In genomic region chr2:164784869-164785420, GRCm38 (mm10) we compare ENCODE assay signal across 8 mouse cellular contexts. TPM values are rescaled to one million over a fixed set of nuclear protein-coding genes. Genes with fewer than 3 reads are reported as not detected.
DNase-seq lines count a peak whose midpoint lies in the region; ATAC-seq and TF ChIP-seq lines count a peak whose summit lies in the region.

No protein-coding gene starts in this region.

- WGBS in cerebellum, adult 2 months, result 4% methylated on average over 7 of the region's 7 CpGs
- WGBS in spleen, adult 2 months, result 15% methylated on average over 7 of the region's 7 CpGs
- WGBS in liver, embryonic 14.5 days (ENCODE audit: insufficient replicate concordance), result 5% methylated on average over 7 of the region's 7 CpGs

- no peak for ATAC-seq in cerebellum, adult (ENCODE audit: insufficient number of reproducible peaks, low FRiP score, low TSS enrichment)
- ATAC-seq in liver, embryonic 14.5 days (ENCODE audit: insufficient read depth), result no peak

- TF ChIP-seq CTCF in cerebellum, adult 2 months (IDR thresholded peaks at IDR 0.05; ENCODE audit: borderline replicate concordance, insufficient read depth, low read depth, low read length), result no peak
- TF ChIP-seq CTCF in spleen, adult 2 months (IDR thresholded peaks at IDR 0.05; ENCODE audit: extremely low read depth, insufficient read depth, insufficient read length, insufficient replicate concordance), result no peak
- TF ChIP-seq CTCF in liver, embryonic 14.5 days (IDR thresholded peaks at IDR 0.05; ENCODE audit: low read depth), result no peak

- H3K4me3 ChIP-seq in cerebellum, adult 2 months (replicated peaks; ENCODE audit: insufficient read depth, low read depth, low read length), result peak overlapping the region; percentile 61
- peak overlapping the region; percentile 85 for H3K4me3 ChIP-seq in spleen, adult 2 months (ENCODE audit: extremely low read depth, insufficient read depth, insufficient read length)
- peak overlapping the region; percentile 47 to 56 for H3K4me3 ChIP-seq in liver, embryonic 14.5 days (ENCODE audit: insufficient read depth in 1 of 2, low read depth in 2 of 2, low read length in 2 of 2)

- no peaks in the 10 kb centered on the region for H3K27me3 ChIP-seq in cerebellum, adult 2 months (ENCODE audit: control insufficient read depth, insufficient read depth, low read length)
- no peaks in the 10 kb centered on the region for H3K27me3 ChIP-seq in spleen, adult 2 months (ENCODE audit: control insufficient read depth, insufficient read depth, low read length)
- peaks cover 7% of the 10 kb centered on the region for H3K27me3 ChIP-seq in liver, embryonic 14.5 days (ENCODE audit: control insufficient read depth, insufficient read depth, low read length)

- no peaks in the 10 kb centered on the region for H3K9me3 ChIP-seq in liver, embryonic 14.5 days (ENCODE audit: control insufficient read depth, low read length)

- H3K27ac ChIP-seq in cerebellum, adult 2 months (ENCODE audit: insufficient read depth, low read length), result no peak overlapping the region
- H3K27ac ChIP-seq in spleen, adult 2 months (ENCODE audit: insufficient read depth, low read length), result no peak overlapping the region
- H3K27ac ChIP-seq in liver, embryonic 14.5 days, result no peak overlapping the region

- no peak for TF ChIP-seq POLR2A in cerebellum, adult 2 months (IDR thresholded peaks at IDR 0.05; ENCODE audit: borderline replicate concordance, insufficient read depth, low read length)
- no peak for TF ChIP-seq POLR2A in spleen, adult 2 months (IDR thresholded peaks at IDR 0.05; ENCODE audit: low read depth, low read length)

- no peak for TF ChIP-seq EP300 in liver, embryonic 14.5 days (IDR thresholded peaks at IDR 0.05; ENCODE audit: low read depth)

- peaks cover 8% of the 10 kb centered on the region for H3K4me1 ChIP-seq in cerebellum, adult 2 months (ENCODE audit: control insufficient read depth, insufficient read depth, low read length)
- peaks cover 7% of the 10 kb centered on the region; the same call in 1 of the 2 replicates for H3K4me1 ChIP-seq in spleen, adult 2 months (ENCODE audit: control insufficient read depth, insufficient read depth, insufficient read length)
- H3K4me1 ChIP-seq in liver, embryonic 14.5 days (replicated peaks; ENCODE audit: control insufficient read depth in 2 of 2, insufficient read depth in 2 of 2, low read length in 1 of 2), result peaks cover 14 to 25% of the 10 kb centered on the region in 2 experiments

- no peak for DNase-seq in cerebellum, adult 2 months
- DNase-seq in spleen, adult 2 months (ENCODE audit: low read depth in 1 of 2, low spot score in 2 of 2), result no peak
- DNase-seq in spleen, adult 18-20 months, result no peak
- no peak for DNase-seq in liver, embryonic 14.5 days (ENCODE audit: low read depth in 3 of 3, low spot score in 3 of 3)
- DNase-seq in thymus, postnatal 36 days, result no peak
- no peak for DNase-seq in natural killer cell, adult 2 months (ENCODE audit: low spot score in 2 of 2)
- DNase-seq in embryo, embryonic 10 days (ENCODE audit: low spot score), result no peak

- H3K4me2 ChIP-seq in liver, embryonic 14.5 days (ENCODE audit: low read depth), result peak overlapping the region; percentile 68

- peak overlapping the region; percentile 65 for H3K9ac ChIP-seq in liver, embryonic 14.5 days (replicated peaks)

- no peaks in the 10 kb centered on the region for H3K36me3 ChIP-seq in spleen, adult 2 months (ENCODE audit: control insufficient read depth, insufficient read depth, low read length)
- H3K36me3 ChIP-seq in liver, embryonic 14.5 days (replicated peaks; ENCODE audit: control insufficient read depth, insufficient read depth, low read depth), result no peaks in the 10 kb centered on the region

RNA-seq across cellular contexts. Expression of gene Snx21, which starts 0.7 kb away (rescaled TPM):
- 70.7 and 70.8 TPM in 2 replicates for polyA plus RNA-seq in cerebellum, adult 2 months (2012; rRNA removed)
- polyA plus RNA-seq in spleen, adult 2 months (2012; rRNA removed), result 9.5 and 12.9 TPM in 2 replicates
- polyA plus RNA-seq in liver, embryonic 14.5 days (2012; rRNA removed), result 2.3 TPM in 2 replicates
- 2.9 and 4.4 TPM in 2 replicates for polyA plus RNA-seq in liver, embryonic 14.5 days (2014; fragmentation: Nextera tagmentation; extraction: Ambion mirVana)

RNA-seq across cellular contexts. Expression of gene Tnnc2, which starts 5.2 kb away (rescaled TPM):
- 0.57 and 0.62 TPM in 2 replicates for polyA plus RNA-seq in cerebellum, adult 2 months (2012; rRNA removed)
- not detected in 2 replicates for polyA plus RNA-seq in spleen, adult 2 months (2012; rRNA removed)
- 0.15 and 0.32 TPM in 2 replicates for polyA plus RNA-seq in liver, embryonic 14.5 days (2012; rRNA removed)
- polyA plus RNA-seq in liver, embryonic 14.5 days (2014; fragmentation: Nextera tagmentation; extraction: Ambion mirVana), result 0.44 TPM in 1 of 2 replicates, not detected in the other

RNA-seq across cellular contexts. Expression of gene Ube2c, which starts 15.2 kb away (rescaled TPM):
- 0.55 and 1.0 TPM in 2 replicates for polyA plus RNA-seq in cerebellum, adult 2 months (2012; rRNA removed)
- polyA plus RNA-seq in spleen, adult 2 months (2012; rRNA removed), result 92.8 and 97.2 TPM in 2 replicates
- polyA plus RNA-seq in liver, embryonic 14.5 days (2012; rRNA removed), result 459 and 465 TPM in 2 replicates
- polyA plus RNA-seq in liver, embryonic 14.5 days (2014; fragmentation: Nextera tagmentation; extraction: Ambion mirVana), result 533 and 562 TPM in 2 replicates

RNA-seq across cellular contexts. Expression of gene Acot8, which starts 19.7 kb away (rescaled TPM):
- 36.5 and 39.3 TPM in 2 replicates for polyA plus RNA-seq in cerebellum, adult 2 months (2012; rRNA removed)
- polyA plus RNA-seq in spleen, adult 2 months (2012; rRNA removed), result 44.9 and 54.1 TPM in 2 replicates
- 20.6 and 22.1 TPM in 2 replicates for polyA plus RNA-seq in liver, embryonic 14.5 days (2012; rRNA removed)
- polyA plus RNA-seq in liver, embryonic 14.5 days (2014; fragmentation: Nextera tagmentation; extraction: Ambion mirVana), result 13.5 and 14.7 TPM in 2 replicates

RNA-seq across cellular contexts. Expression of gene Zswim3, which starts 20.0 kb away (rescaled TPM):
- polyA plus RNA-seq in cerebellum, adult 2 months (2012; rRNA removed), result 7.6 and 8.1 TPM in 2 replicates
- polyA plus RNA-seq in spleen, adult 2 months (2012; rRNA removed), result 2.5 and 3.0 TPM in 2 replicates
- polyA plus RNA-seq in liver, embryonic 14.5 days (2012; rRNA removed), result 2.2 and 2.4 TPM in 2 replicates
- polyA plus RNA-seq in liver, embryonic 14.5 days (2014; fragmentation: Nextera tagmentation; extraction: Ambion mirVana), result 3.7 and 4.5 TPM in 2 replicates

Comparison
In these comparisons a context has a peak if more than half of its experiments do, and no peak if none do; other contexts are left out.
1. RNA of gene Ube2c, which starts 15.2 kb away (polyA plus RNA-seq): 459 to 562 TPM in liver, embryonic 14.5 days and 92.8 to 97.2 TPM in spleen, adult 2 months; 0.55 to 1.0 TPM in cerebellum, adult 2 months; every median in the first group is over 10 times any median in the second.
2. Peak in every context shown above with its lines, with median percentiles within 50 percentile points of each other: H3K4me3 ChIP-seq.